Mouse (Mus musculus) spleen, adult 18-20 months (tissue): ENCODE measurements around the gene Gns.
"Not testable (repeated sequence)": the region's sequence is repeated elsewhere in the genome, so short reads cannot be mapped to it uniquely, and the experiment has no call there.

ENCODE experiments used
- DNase-seq, 2 experiments: peaks; one replicate each; pipeline ENCODE4 v3.0.0; 2022; ENCODE audit warnings: mixed read lengths in 2 of 2

Gene Gns

DNA sequence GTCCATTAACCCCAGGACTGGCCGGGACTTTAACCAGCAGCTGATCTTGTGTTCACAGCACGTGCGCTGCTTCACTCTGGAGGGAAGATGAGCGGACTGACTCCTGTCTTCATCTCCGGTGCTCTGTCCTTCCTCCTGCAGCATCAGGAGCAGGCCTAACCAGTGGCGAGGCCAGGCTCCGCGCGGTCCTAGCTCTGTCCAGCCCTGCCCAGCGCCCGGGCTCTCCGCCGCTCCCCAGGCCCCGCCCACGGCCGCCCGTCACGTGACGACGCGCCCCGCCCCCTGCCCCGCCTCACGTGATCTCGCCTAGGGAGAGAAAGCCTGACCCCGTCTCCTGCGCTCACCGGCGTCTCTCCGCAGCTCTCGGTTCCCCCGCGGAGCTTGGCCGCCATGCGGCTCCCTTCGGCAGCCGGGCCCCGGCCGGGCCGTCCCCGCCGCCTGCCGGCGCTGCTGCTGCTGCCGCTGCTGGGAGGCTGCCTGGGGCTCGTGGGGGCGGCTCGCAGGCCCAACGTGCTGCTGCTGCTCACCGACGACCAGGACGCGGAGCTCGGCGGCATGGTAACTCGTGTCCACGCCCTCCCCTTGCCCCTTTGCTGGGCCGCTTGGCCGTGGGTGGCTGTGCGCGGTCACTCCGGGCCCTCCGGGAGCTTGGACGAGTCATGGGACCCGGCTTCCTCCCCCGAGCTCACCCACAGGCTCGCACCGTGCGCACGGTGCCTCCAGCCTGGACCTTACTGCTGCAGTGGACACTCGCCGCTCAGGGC lies at the start of gene Gns:
Gene Gns, plus strand, starts transcription at position 290 of the 764 bp plus-strand sequence.
- peak; percentile 74 to 77 for DNase-seq

DNA sequence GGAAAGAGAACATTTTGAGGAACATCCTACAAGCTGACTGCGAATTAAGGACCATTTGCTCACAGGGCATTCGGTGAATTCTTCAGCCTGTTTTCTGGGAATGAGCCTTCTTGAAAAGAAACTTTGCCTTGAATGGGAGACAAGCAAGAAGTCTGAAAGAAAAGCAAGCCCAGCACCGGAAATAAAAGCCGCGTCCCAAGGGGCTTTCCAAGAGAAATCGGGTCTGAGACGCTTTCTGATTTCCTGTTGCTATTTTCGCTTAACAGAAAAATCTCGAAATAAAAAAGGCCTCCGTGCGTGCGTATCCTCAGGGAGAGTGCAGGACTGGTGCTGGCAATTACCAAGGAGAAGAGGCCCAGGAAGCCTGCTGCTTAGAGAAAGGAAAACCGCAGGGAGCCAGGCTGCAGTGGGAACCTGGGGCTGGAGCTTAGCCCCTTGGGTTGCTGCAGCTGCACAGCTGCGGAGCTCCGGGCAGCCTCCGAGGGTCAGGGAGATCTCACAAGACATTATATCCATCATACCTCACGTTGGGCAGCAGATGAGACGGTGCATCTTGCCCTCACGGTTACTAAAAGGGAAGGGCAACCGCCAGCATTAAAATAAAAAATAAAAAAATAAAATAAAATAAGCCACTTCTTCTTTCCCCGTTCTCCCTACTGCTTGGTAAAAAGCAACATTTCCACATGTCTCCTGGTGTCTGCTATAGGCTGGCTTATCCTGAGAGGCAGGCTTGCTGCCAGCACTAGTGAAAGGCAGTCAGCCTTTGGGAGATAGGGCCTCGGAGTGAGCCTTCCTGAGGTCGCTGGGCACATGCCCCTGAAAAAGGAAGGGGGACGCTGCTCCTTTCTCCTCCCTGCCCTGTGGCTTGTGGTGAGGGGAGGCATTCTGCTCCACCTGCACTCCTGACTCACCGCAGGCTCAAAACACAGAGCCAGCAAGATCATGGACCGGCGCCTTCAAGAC lies 49.3 kb upstream of the Gns start:
- DNase-seq: no peak

DNA sequence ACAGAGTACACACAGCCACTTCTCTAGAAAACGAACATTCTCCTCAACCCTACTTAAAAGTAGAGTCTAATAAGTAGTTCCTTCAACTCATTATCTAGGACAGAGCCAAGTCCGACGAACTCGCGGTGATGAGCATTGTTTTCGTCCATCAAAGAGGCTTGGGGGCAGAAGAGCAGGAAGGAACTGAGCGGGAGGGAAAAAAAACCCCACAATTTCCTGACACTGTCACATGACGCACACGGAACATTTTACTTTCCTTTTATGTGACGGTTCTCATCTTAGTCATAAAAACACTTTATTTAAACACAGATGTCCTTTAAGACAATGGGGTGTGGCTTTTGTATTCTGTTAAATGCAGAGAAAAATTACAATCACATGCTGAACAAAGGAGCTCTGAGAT lies 48.5 kb upstream of the Gns start:
- no peak for DNase-seq

DNA sequence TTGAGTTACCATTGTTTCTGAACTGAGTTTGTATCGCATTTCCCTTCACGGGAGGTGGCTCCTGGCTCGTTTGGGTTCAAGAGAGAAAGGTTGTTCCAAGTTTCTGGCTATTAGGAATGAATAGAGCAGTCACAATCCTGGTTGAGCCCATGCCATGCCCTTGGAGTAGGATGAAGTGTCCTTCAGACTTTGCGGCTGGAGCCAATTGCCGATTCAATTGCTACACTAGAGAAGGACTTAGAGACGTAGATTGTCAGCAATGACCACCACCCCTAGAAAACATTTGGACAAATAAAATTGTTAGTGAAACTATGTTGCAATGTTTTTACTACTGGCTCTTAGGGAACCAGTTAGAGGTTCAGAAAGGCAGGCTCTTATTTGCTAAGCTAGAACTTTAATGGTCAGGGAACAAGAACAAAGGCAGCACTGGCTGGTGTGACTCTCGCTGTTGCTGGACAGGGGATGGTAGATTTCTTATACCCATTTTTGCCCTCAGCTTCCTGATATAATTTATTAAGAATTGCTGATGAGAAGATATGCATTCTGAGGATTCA lies 46.4 kb upstream of the Gns start:
- DNase-seq: no peak

DNA sequence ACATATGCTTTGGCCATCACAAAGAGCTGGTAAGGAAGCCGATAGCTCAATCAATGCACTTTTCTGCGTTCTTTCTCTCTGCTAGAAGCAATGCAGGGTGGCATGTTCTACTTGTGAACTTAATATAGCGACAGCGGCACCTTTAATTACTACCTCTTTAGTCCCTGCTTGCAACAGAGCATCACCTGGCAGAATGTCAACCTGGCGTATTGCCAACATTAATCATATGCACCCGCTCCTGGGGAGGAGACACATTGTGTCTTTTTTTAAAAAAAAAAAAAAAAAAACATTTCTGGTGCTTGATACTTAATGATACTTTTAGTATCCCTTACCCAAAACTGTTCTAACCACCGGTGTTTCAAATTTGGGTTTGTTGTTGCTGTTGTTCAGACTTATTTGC lies 41.4 kb upstream of the Gns start:
- no peak for DNase-seq

DNA sequence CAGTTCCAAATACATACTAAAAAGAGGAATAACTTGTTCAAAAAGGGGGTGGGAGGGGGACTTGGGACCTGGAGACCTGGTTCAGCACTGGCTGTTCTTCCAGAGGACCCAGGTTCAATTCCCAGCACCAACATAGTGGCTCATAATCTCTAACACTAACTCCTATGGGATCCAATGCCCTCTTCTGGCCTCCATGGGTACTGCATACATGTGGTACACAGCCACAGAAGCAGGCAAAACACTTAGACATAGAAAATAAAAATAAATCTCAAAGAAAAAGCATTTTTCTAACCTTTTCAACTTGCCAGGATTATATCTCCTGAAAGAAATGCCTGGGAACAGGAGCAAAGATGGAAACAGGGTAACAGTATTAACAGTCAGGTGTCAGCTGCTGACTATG lies 38.7 kb upstream of the Gns start:
- DNase-seq: no peak

DNA sequence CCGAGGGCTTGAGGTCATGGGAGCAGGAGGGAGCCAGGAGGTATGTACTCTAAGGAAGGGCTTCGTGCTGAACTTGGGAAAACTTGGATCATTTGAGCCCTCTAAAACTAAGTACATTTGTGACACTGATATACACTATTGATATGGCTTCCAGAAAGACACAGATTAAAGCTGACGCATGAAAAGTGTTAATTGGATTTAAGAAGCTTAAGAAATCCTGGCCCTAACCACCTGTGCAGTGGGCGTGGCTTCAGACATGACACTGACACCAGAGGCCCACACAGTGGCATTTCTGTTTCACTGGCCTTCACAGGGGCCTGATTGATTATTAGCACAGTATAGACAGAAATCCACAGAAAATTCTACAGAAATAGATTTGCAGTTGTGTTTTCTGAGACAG lies 35.3 kb upstream of the Gns start:
- DNase-seq: no peak

DNA sequence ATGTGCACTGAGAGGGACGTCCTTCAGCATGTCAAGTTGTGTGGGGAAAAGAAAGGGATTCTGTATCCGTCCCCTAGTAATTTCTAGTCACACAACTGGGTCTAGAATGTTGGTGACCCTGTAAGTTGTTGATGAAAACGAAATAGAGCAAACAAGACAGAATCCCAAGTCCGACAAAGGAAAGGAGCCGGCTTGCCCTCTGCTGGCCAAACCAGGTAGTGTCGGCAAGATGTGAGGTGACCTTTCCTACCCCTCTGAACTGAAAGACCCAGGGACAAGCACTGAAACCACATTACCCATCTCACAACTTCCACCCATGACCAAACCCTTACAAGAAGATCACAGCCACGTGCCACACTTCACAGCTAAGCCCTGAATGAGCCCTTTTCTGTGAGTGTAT lies 34.0 kb upstream of the Gns start:
- DNase-seq: peak; percentile 51 to 82

DNA sequence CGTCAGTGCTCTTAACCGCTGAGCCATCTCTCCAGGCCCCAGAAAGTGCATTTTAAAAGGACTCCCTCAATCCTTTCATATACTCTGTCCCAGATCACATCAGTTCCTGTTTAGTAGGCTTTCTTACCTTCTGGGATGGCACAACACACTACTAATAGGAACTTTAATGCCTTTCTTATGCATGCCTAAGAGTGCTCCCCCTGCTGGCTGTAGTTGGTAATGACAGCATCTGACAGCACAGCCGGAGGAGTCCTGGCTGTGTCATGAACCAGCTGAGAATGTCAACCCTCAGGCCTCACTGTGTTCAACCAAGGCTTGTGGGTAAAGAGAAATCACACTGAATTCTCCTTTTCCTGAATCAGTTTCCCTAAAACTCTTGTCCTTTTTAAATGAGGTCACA lies 30.3 kb upstream of the Gns start:
- DNase-seq: peak; percentile 27 to 76

DNA sequence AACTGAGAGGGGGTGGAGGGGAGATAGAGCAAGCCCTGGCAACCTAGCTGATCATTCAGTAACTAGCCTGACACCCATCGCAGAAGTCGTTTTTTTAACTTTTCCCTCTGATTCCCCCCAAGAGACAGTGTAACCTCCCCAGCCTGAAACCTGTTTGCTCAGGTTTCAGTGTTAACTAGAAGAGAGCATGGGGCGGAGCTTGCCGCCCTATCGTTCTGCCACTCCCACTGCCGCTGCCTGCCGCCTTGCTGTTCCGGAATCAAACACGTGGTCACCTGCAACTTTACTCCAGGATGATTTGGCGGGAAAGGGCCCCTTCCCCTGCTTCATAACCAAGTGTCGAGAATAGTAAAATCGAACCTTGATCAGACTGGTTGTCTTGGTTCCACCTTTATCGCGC lies 28.4 kb upstream of the Gns start:
- not testable (repeated sequence) for DNase-seq

DNA sequence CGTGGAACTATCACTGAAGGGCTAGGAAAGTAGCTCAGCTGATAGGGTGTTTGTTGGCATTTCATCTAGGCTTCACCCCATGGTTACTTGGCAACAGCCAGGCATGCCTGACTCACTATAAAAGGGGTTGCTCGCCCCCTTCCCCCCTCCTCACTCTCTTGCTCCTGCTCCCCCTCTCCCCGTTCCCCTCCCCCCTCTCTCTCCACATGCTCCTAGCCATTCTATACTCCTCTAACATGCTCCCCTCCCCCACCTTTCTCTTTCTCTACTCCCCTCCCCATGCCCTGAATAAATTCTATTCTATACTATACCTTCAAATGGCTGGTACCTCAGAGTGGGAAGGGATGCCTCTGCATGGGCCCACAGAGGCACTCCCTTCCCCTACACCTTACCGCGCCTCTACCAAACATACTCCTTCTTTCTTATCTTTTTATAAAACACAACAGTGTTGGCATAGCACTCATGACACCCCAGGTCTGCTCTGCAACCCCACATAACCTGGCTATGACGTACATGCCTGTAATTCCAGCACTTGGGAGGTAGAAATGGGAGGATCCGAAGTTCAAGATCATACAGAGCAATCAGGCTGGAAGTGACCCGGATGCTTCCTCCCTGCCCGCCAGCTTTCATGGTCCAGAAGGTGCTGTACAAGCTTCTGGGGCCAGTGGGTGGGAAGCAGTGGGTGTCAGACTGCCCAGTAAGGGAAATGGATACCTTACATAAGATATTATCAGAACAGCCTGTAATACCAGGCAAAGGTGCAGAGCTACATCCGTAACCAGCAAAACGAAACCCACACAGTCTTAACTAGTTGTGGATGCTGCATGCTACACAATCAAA lies 23.9 kb upstream of the Gns start:
- DNase-seq: no peak

DNA sequence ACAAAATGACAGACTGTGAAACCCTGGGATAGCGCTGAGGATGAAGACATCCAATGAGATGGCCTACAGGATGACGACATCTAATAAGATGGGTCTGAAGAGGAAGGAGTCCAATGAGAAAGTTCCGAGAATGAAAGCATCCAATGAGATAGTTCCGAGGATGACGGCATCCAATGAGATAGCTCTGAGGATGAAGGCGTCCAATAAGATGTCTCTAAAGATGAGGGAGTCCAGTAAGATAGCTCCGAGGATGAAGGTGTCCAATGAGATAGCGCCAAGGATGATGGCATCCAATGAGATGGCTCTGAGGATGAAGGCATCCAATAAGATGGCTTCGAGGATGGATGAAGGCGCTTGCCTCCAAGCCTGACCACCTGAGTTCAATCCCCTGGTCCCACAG lies 22.6 kb upstream of the Gns start:
- DNase-seq: no peak

DNA sequence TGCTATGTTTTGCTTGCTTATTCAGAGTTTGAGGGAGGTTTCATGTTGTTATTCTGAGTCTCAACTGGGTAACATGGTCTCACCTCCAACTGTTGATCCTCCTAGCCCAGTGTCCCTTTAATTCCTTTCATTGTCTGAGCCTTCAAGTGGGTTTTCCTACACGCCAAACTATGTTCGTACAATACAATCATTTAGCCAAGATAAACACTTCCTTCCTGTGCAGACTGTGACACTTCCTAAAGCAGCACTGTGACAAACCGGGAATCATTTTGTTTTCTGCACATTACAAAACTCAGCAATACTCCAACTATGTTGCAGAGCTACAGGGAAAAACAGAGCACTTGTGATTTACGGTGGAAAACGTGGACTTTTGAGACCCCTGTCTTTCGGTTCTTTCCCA lies 21.0 kb upstream of the Gns start:
- no peak for DNase-seq

DNA sequence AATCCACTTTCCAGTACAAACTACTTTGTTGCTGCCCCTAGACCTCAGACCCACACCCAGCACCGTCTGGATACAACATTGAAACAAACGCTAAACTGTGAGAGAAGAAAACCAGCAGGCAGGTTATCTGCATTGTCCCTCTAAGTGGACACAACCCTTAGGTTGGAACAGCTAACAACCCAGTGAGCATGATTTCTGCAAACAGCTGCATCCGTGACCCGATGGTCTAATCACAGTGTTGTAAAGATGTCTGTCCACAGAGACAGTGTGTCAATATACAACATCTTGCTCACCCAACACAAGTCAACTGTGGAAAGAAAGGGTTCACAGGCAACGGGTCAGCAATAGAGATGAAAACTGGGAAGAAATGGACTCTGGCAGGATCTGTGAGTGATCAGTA lies 15.6 kb upstream of the Gns start:
- DNase-seq: no peak

DNA sequence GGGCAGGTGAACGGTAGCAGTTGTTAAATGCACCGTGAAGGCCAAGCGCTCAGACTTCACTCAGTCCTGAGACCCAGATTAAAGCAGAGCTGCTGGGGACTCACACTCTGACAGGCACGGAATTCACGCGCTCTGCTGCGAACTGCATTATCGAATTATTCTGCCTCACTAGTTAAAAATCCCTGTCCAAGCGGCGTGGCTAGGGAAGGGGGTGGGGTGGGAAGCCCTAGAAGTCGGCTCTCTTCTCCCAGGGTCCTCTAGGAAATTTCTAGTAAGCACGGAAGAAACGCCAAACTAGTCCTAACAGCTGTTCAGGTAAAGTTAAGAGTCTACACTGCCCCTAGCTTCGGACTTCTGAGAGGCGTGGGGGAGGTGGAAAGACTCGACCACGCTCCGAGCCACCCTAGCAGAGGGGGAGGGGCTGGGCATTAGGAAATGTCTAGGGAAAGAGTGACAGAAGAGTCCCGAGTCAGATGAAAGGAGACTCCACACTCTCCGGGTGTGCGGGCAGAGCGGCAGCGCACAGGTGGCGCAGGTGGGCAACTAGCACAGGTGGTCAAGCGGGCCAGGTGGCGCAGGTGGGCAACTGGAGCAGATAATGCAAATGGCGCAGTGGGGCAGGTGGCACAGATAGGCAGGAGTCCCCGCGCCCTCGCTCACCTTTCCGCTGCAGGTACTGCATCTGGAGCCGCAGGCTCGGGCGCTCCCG lies 14.4 kb upstream of the Gns start:
- DNase-seq: peak in 1 of 2 experiments; percentile 25

DNA sequence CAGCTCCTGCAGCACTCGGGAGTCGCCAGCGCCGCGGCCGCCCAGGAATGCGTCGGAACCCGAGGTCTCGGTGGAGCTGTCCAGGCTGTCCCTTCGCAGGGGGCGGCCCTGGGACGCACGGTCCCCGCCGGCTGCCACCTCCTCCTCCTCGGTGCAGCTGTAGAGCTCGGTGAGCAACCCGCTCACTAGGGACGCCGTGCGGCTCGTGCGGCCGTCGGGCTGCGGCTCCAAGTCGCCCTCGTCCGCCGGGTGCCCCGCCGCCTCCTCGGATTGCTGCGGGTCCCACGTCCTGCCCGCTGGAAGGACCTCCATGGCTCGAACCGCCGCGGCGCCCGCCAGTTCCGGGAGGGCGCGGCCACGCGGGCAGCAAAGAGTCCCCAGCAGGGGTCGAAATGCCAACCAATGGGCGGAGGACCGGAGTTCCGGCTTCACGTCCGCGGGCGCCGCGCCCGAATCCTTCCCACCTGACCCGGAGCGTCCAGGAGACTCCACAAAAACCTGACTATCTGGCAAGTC lies 13.8 kb upstream of the Gns start, which contains the start of gene Tbc1d30:
Gene Tbc1d30, minus strand, starts transcription at position 213 of the 516 bp plus-strand sequence.
- peak; percentile 37 to 56 for DNase-seq

DNA sequence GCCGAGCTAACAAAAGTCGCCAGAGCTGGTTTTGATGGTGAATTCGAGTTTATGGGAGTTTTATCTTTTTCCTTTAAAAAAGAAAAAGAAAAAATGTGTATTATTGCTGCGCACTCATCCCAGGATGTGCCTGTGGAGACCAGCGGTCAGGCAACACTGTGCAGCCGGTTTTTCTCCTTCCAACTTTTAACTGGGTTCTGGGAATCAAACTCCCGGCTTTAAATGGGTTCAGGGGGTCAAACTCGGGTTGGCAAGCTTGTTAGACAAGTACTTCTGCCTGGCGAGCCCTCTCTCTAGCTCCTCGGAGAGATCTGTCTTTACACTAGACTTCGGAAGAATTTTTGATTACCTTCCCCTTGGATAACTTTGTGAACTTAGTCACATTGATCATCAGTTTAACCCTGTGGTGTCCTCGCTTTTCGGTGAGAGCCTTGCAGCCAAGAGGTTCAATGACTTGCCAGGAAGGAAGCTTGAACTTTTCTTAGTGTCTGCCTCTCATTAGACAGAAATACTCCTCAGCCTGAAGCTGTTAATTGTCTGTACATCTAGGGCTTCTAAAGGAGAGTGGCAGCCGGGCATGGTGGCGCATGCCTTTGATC lies 13.1 kb upstream of the Gns start:
- DNase-seq: no peak

DNA sequence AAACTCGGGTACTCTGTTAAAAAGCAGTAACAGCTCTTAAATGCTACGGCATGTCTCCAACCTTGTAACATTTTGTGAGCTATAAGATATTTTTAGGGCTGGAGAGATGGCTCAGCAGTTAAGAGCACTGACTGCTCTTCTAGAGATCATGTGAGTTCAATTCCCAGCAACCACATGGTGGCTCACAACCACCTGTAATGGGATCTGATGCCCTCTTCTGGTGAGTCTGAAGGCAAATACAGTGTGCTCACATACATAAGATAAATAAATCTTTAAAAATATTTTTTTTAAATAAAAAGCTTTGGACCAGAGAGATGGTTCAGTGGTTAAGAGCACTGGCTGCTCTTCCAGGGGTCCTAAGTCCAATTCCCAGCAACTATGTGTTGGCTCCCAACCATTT lies 4.5 kb upstream of the Gns start:
- DNase-seq: no peak

DNA sequence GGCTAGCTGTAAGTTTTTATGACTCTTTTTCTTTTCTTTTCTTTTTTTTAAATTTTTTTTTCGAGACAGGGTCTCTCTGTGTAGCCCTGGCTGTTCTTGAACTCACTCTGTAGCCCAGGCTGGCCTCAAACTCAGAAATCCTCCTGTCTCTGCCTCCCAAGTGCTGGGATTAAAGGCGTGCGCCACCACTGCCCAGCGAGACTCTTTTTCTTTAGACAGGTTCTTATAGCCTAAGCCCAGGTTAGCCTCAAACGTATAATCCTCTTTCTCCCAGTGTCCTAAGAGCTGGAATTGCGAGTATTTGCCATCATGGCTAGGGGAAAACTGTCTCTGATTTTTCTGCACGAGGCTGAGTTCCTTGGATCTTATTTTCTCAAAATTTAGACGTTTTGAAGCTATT lies 1.7 kb upstream of the Gns start:
- DNase-seq: no peak

DNA sequence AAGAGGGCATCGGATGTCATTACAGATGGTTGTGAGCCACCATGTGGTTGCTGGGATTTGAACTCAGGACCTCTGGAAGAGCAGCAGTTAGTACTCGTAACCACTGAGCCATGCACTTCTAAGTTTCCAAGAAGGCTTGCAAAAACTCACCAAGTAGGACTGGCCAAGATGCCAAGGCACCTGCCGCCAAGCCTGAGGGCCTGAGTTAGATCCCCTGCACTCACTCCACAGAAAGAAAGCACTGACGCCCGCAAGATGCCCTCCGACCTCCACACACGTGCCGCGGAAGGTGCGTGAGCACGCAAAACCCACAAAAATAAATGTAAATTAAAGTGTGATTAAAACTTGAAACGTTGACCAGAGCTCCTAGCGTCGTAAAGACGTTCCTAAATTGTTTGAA lies 584 bp upstream of the Gns start:
- DNase-seq: no peak

DNA sequence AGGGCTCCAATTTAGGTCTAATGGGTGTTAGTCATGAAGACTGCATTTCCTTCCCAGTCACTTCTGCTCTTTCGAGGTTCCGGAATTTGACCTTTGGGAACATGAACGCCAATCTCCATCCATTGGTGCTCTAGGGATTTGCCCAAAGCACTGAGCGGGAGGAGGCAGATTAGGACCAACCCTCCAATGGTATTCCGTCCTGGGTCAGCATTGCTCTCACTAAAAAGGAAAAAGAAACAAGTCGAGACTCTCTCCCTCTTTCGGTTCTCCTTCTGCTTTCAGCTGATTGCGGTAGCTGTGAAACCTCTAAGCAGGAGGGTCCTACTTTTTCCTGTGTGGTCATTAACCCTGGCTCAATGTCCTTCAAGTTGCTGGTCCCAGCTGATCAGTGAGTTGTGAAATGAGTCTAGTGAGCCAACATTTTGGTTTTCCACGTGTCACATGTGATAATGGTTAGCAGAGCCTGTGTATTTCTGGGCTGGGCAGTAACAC lies 937 bp downstream of the Gns start:
- DNase-seq: peak in 1 of 2 experiments; percentile 22
